Comparison of ENCODE assay signal across 29 mouse cellular contexts in genomic region chr5:4008266-4008665, GRCm38 (mm10).
A peak's percentile ranks its signal among the peaks of the same experiment; 100 is the strongest.
DNase-seq lines count a peak whose midpoint lies in the region; ATAC-seq lines count a peak whose summit lies in the region.
"Had no signal": no experiment of that assay in that cellular context is flagged by ENCODE, and none has a peak within 500 bp of the region (broad histone marks: within the 10 kb centered on the region; RNA-seq: fewer than 3 reads in every experiment).

No protein-coding gene starts in this region.

- no peaks in the 10 kb centered on the region for H3K27me3 ChIP-seq in midbrain, embryonic 13.5 days
- H3K27me3 ChIP-seq: embryonic facial prominence, embryonic 13.5 days; forebrain, embryonic 12.5 days; forebrain, embryonic 15.5 days; heart, embryonic 12.5 days; heart, embryonic 15.5 days had no signal

- intact Hi-C loops in heart, postnatal 36 days (cut with DNase I): loop anchor here (2.0 kb wide), 1 partner anchor 15 kb away; no protein-coding TSS in a partner anchor

- H3K4me2 ChIP-seq in midbrain, embryonic 13.5 days (replicated peaks): no peak overlapping the region
- H3K4me2 ChIP-seq: embryonic facial prominence, embryonic 13.5 days; forebrain, embryonic 12.5 days; forebrain, embryonic 15.5 days; heart, embryonic 12.5 days; heart, embryonic 15.5 days; hindbrain, embryonic 14.5 days had no signal

- no peak overlapping the region for H3K4me3 ChIP-seq in midbrain, embryonic 13.5 days (replicated peaks)
- H3K4me3 ChIP-seq: embryonic facial prominence, embryonic 10.5 days; embryonic facial prominence, embryonic 13.5 days; erythroblast, embryonic 14.5 days; forebrain, embryonic 12.5 days; forebrain, embryonic 15.5 days; heart, embryonic 12.5 days; heart, embryonic 15.5 days had no signal

- H3K4me1 ChIP-seq in midbrain, embryonic 13.5 days (replicated peaks): no peaks in the 10 kb centered on the region
- H3K4me1 ChIP-seq: embryonic facial prominence, embryonic 10.5 days; embryonic facial prominence, embryonic 13.5 days; forebrain, embryonic 12.5 days; forebrain, embryonic 15.5 days; heart, embryonic 12.5 days; heart, embryonic 15.5 days had no signal

- H3K36me3 ChIP-seq in midbrain, embryonic 13.5 days: peaks cover 66% of the 10 kb centered on the region

- no peaks in the 10 kb centered on the region for H3K9me3 ChIP-seq in midbrain, embryonic 13.5 days
- H3K9me3 ChIP-seq: embryonic facial prominence, embryonic 10.5 days; embryonic facial prominence, embryonic 13.5 days; forebrain, embryonic 12.5 days; forebrain, embryonic 15.5 days; heart, embryonic 12.5 days; heart, embryonic 15.5 days had no signal

- H3K27ac ChIP-seq in midbrain, embryonic 13.5 days: no peak overlapping the region
- H3K27ac ChIP-seq: embryonic facial prominence, embryonic 10.5 days; embryonic facial prominence, embryonic 13.5 days; forebrain, embryonic 12.5 days; forebrain, embryonic 15.5 days; heart, embryonic 15.5 days; hindbrain, embryonic 14.5 days; hindbrain, postnatal 0 days had no signal

- 0 out of 2 replicates have a peak, but pooled peaks have one; percentile 33 for ATAC-seq in megakaryocyte, adult 5-6 weeks (ENCODE audit: poor library complexity, severe bottlenecking)
- ATAC-seq in midbrain, embryonic 13.5 days: no peak
- ATAC-seq: CD4-positive, CD25-positive, alpha-beta regulatory T cell, adult 4 months; forebrain, embryonic 15.5 days; hindbrain, postnatal 0 days; inflammation-experienced regulatory T-cells, adult 6 months; intestine, embryonic 16.5 days had no signal

- 88% methylated on average over 10 of the region's 10 CpGs for WGBS in midbrain, embryonic 13.5 days

- DNase-seq in ES-CJ7 (ENCODE audit: low read depth, low spot score) (peak; percentile 28), R1 (ENCODE audit: low read depth, low spot score) (peak; percentile 61)
- DNase-seq in urinary bladder, postnatal 4 days (ENCODE audit: low spot score in 2 of 2): no peak
- DNase-seq in heart, postnatal 36 days: no peak
- DNase-seq: adrenal gland, postnatal 10 days; adrenal gland, postnatal 36 days; cerebellum, adult 11 months; cerebellum, adult 2 months; cerebellum, postnatal 10 days; cerebellum, postnatal 36 days; embryo, embryonic 11 days; gastrocnemius, postnatal 14 days; heart, adult 11 months; heart, postnatal 10 days; heart, postnatal 4 days had no signal

- no peak overlapping the region for H3K9ac ChIP-seq in midbrain, embryonic 13.5 days (replicated peaks)
- H3K9ac ChIP-seq: embryonic facial prominence, embryonic 13.5 days; forebrain, embryonic 12.5 days; forebrain, embryonic 15.5 days; heart, embryonic 12.5 days; heart, embryonic 15.5 days; hindbrain, embryonic 14.5 days had no signal

Comparison
In these comparisons a context has a peak if more than half of its experiments do, and no peak if none do; other contexts are left out.
1. DNase-seq: peak in ES-CJ7 (single experiment) and R1 (single experiment); none in urinary bladder, postnatal 4 days (0 of 2) and heart, postnatal 36 days (0 of 2).